Mouse (Mus musculus) urinary bladder, postnatal 14 days (tissue): ENCODE measurements around the gene Cstf3.

Experiments
- DNase-seq: peaks from one replicate; pipeline ENCODE4 v3.0.0; 2021; ENCODE audit warnings: low spot score

Cstf3 gene

GRCm38 (mm10) chr2:104711585-104712485 lies 121.5 kb downstream of the Cstf3 start, which contains the start of gene Tcp11l1:
Gene Tcp11l1, minus strand, starts transcription at chr2:104712169.
- DNase-seq, result peak; percentile 67

DNA sequence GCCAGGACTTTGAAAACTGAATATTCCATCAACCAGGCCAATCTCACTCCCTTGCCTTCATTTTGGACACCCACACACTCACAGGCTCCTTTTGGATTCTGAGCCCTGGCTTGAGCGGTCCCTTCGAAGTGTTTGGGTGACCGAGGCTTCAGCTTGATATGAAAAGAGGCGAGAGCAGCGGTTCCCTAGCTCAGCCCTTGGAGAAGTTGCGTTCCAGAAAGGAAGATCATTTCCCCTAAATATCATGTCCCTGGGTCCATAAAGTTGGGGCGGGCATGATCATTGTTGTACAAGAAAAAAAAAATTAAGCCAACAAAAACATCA lies 122.1 kb downstream of the Cstf3 start:
- DNase-seq, result no peak

- DNase-seq, result no peak
These were observed 124.0 kb downstream of the Cstf3 start for GRCm38 (mm10) chr2:104714254-104714691.
